Mouse (Mus musculus) cortical plate, adult 2 months (tissue): ENCODE data around the gene Fggy. TPM values are rescaled to one million over a fixed set of nuclear protein-coding genes. Genes with fewer than 3 reads are reported as not detected.

ENCODE experiments used
- H3K27ac ChIP-seq: fragments of 200-500 bp; 2 replicates; pipeline ENCODE4 v1.5.1; 2012; ENCODE audit warnings: low read length, control low read depth, inconsistent platforms; ENCODE audit not compliant: insufficient read depth
- H3K4me1 ChIP-seq: fragments of 200-500 bp; 2 replicates; pipeline ENCODE4 v1.6.1; 2011; ENCODE audit warnings: low read length; ENCODE audit not compliant: control insufficient read depth, insufficient read depth
- H3K4me3 ChIP-seq: fragments of 200-500 bp; 2 replicates; pipeline ENCODE4 v1.5.1; 2011; ENCODE audit warnings: mild to moderate bottlenecking, low read length, control low read depth; ENCODE audit not compliant: insufficient read depth
- CTCF ChIP-seq: fragments of 200-500 bp; IDR thresholded peaks from 2 replicates; pipeline ENCODE4 v1.5.1; 2011; ENCODE audit warnings: mild to moderate bottlenecking, control low read depth, low read length; ENCODE audit not compliant: insufficient read depth; ENCODE audit errors: extremely low read depth
- POLR2A ChIP-seq: fragments of 200-500 bp; IDR thresholded peaks from 2 replicates; pipeline ENCODE4 v1.6.1; 2011; ENCODE audit warnings: mild to moderate bottlenecking, low read length, control low read depth; ENCODE audit not compliant: insufficient read depth; ENCODE audit errors: extremely low read depth
- polyA plus RNA-seq: library from polyadenylated mRNA; depleted of rRNA; stranded (reverse); fragments of >200 nt; gene quantifications from 2 replicates; pipeline ENCODE4 v1.2.3, GENCODE M21; 2012

The Fggy gene
- polyA plus RNA-seq, 1 experiment, result 16.5 TPM

- Histone ChIP-seq H3K4me3 (no peak overlapping the region), H3K27ac (no peak overlapping the region), H3K4me1 (no peaks in the 10 kb centered on the region)
- no peak for TF ChIP-seq CTCF
- TF ChIP-seq POLR2A, result no peak
Measured at GRCm38 (mm10) chr4:95830320-95830719, 273.0 kb downstream of the Fggy start.

GRCm38 (mm10) chr4:95839860-95840259 lies 282.6 kb downstream of the Fggy start:
- Histone ChIP-seq H3K27ac (no peak overlapping the region), H3K4me1 (no peaks in the 10 kb centered on the region), H3K4me3 (no peak overlapping the region)
- TF ChIP-seq POLR2A, result no peak
- no peak for TF ChIP-seq CTCF

GRCm38 (mm10) chr4:95840389-95841053 lies 283.2 kb downstream of the Fggy start:
- H3K27ac ChIP-seq, result no peak overlapping the region

GRCm38 (mm10) chr4:95845981-95846617 lies 288.8 kb downstream of the Fggy start:
- Histone ChIP-seq H3K4me1 (no peaks in the 10 kb centered on the region), H3K27ac (no peak overlapping the region), H3K4me3 (no peak overlapping the region)
- no peak for TF ChIP-seq CTCF
- no peak for TF ChIP-seq POLR2A

More at GRCm38 (mm10) chr4:95840389-95841053, 283.2 kb downstream of the Fggy start:
- H3K4me3 ChIP-seq, result no peak overlapping the region
- TF ChIP-seq CTCF (no peak), POLR2A (no peak)
- H3K4me1 ChIP-seq, result no peaks in the 10 kb centered on the region

GRCm38 (mm10) chr4:95847219-95847618 lies 289.9 kb downstream of the Fggy start:
- H3K27ac ChIP-seq, result no peak overlapping the region

GRCm38 (mm10) chr4:95847664-95848063 lies 290.4 kb downstream of the Fggy start:
- Histone ChIP-seq H3K27ac (no peak overlapping the region), H3K4me1 (no peaks in the 10 kb centered on the region), H3K4me3 (no peak overlapping the region)
- TF ChIP-seq POLR2A, result no peak
- no peak for TF ChIP-seq CTCF

More at GRCm38 (mm10) chr4:95847219-95847618, 289.9 kb downstream of the Fggy start:
- H3K4me1 ChIP-seq, result no peaks in the 10 kb centered on the region
- H3K4me3 ChIP-seq, result no peak overlapping the region
- no peak for TF ChIP-seq POLR2A
- TF ChIP-seq CTCF, result no peak

- no peak overlapping the region for H3K4me3 ChIP-seq
- no peak overlapping the region for H3K27ac ChIP-seq
- no peaks in the 10 kb centered on the region for H3K4me1 ChIP-seq
- TF ChIP-seq CTCF (no peak), POLR2A (no peak)
Measured at GRCm38 (mm10) chr4:95849497-95849896, 292.2 kb downstream of the Fggy start.

- no peak for TF ChIP-seq CTCF
- TF ChIP-seq POLR2A, result no peak
- no peak overlapping the region for H3K4me3 ChIP-seq
- H3K4me1 ChIP-seq, result no peaks in the 10 kb centered on the region
- H3K27ac ChIP-seq, result no peak overlapping the region
Measured at GRCm38 (mm10) chr4:95850044-95850739, 292.9 kb downstream of the Fggy start.

GRCm38 (mm10) chr4:95852257-95852656 lies 294.9 kb downstream of the Fggy start:
- no peak overlapping the region for H3K27ac ChIP-seq
- TF ChIP-seq POLR2A (no peak), CTCF (no peak)
- H3K4me1 ChIP-seq, result no peaks in the 10 kb centered on the region

More at GRCm38 (mm10) chr4:95852257-95852656, 294.9 kb downstream of the Fggy start:
- H3K4me3 ChIP-seq, result no peak overlapping the region
